Mouse (Mus musculus) forebrain, embryonic 13.5 days (tissue): ENCODE data around the gene Wapl. TPM values are rescaled to one million over a fixed set of nuclear protein-coding genes. Genes with fewer than 3 reads are reported as not detected.

Experiments
- ATAC-seq: fragments of 200-750 bp; cut with Nextera tagmentation; 2 replicates; pipeline ENCODE4 v1.8.0; 2017
- H3K27ac ChIP-seq: fragments of 300-500 bp; sonication (generic); 2 replicates; pipeline ENCODE4 v1.5.1; 2015; ENCODE audit warnings: inconsistent platforms, mild to moderate bottlenecking, moderate library complexity
- H3K27me3 ChIP-seq: fragments of 300-500 bp; sonication (generic); 2 replicates; pipeline ENCODE4 v1.6.1; 2015; ENCODE audit warnings: mild to moderate bottlenecking, inconsistent platforms
- H3K36me3 ChIP-seq: fragments of 300-500 bp; sonication (generic); 2 replicates; pipeline ENCODE4 v1.6.1; 2015; ENCODE audit warnings: mild to moderate bottlenecking, inconsistent platforms; ENCODE audit not compliant: poor library complexity, severe bottlenecking
- H3K4me1 ChIP-seq: fragments of 300-500 bp; sonication (generic); 2 replicates; pipeline ENCODE4 v1.6.1; 2015; ENCODE audit warnings: inconsistent platforms
- H3K4me2 ChIP-seq: fragments of 300-500 bp; sonication (generic); 2 replicates; pipeline ENCODE4 v1.6.1; 2015; ENCODE audit warnings: inconsistent platforms, mild to moderate bottlenecking, moderate library complexity
- H3K4me3 ChIP-seq: fragments of 300-500 bp; sonication (generic); 2 replicates; pipeline ENCODE4 v1.5.1; 2015; ENCODE audit warnings: mild to moderate bottlenecking, inconsistent platforms
- H3K9ac ChIP-seq: fragments of 300-500 bp; sonication (generic); 2 replicates; pipeline ENCODE4 v1.6.1; 2015; ENCODE audit warnings: mild to moderate bottlenecking, inconsistent platforms
- H3K9me3 ChIP-seq: fragments of 300-500 bp; sonication (generic); replicated peaks from 2 replicates; pipeline ENCODE4 v1.6.1; 2016; ENCODE audit warnings: inconsistent platforms
- WGBS: fragments of 180-500 bp; shearing (Covaris S2); methylation state at CpG from one replicate; pipeline ENCODE4 v1.1.7; 2015; 5-methylcytosine and 5-hydroxymethylcytosine counted together
- polyA plus RNA-seq: library from polyadenylated mRNA; unstranded; fragments of >200 nt; fragmentation: Nextera tagmentation; extraction: Ambion mirVana; gene quantifications from 2 replicates; pipeline ENCODE4 v1.2.1, GENCODE M21; 2015

The Wapl gene
- polyA plus RNA-seq, 1 experiment from 2014 or later = 26.6 TPM

DNA sequence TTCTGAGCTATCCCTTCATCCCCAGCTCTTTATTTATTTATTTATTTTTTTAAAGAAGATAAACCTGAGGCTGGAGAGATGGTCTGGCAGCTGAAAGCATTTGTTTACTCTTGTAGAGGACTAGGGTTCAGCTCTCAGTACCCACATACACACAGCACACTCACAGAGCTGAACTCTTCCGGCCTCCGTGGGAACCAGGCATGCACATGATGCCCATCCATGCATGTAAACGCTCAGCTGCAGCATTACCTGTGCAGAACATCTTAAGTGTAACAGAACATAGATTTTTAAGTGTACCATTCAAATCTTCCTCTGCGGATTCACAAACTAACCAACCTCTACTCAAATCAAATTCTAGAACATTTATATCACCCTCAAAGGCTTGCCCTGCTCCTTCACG lies 92.5 kb downstream of the Wapl start:
- H3K4me1 ChIP-seq = peaks cover 11% of the 10 kb centered on the region
- WGBS = 89% methylated on average over 5 of the region's 5 CpGs

DNA sequence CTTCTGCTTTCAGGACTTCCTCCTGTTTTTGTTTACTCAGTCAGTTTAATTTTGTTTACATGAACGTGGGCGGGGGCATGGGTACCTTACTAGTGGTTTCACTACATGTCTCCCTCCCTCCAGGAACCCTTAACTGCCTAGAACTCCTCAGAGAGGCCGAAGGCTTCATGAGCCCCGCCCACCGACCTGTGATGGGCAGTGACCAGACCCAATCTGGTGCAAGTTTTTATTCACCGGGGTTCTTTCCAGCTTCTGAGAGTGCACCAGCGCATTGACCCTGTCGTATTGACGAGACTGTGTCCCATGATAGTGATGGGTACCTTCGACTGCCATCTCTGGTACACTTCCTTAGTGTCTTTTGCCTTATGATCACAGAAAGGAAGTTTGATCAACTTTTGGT lies 94.6 kb downstream of the Wapl start:
- Histone ChIP-seq H3K27me3 (peaks cover 12% of the 10 kb centered on the region; the same call in 1 of the 2 replicates), H3K9ac (no peak overlapping the region; the same call in 1 of the 2 replicates), H3K4me3 (peak overlapping the region; percentile 52), H3K4me1 (peaks cover 11% of the 10 kb centered on the region), H3K27ac (no peak overlapping the region), H3K9me3 (no peaks in the 10 kb centered on the region), H3K36me3 (no peaks in the 10 kb centered on the region), H3K4me2 (peak overlapping the region; percentile 93)
- 1% methylated on average over 10 of the region's 10 CpGs for WGBS
- peak; percentile 69 for ATAC-seq

More for the DNA sequence above, 92.5 kb downstream of the Wapl start:
- no peak for ATAC-seq
- no peak overlapping the region for H3K4me2 ChIP-seq
- no peaks in the 10 kb centered on the region for H3K36me3 ChIP-seq
- H3K27me3 ChIP-seq = peaks cover 12% of the 10 kb centered on the region; the same call in 1 of the 2 replicates
- H3K9ac ChIP-seq = no peak overlapping the region
- H3K9me3 ChIP-seq = no peaks in the 10 kb centered on the region
- H3K27ac ChIP-seq = no peak overlapping the region
- H3K4me3 ChIP-seq = no peak overlapping the region

- peaks cover 12% of the 10 kb centered on the region; the same call in 1 of the 2 replicates for H3K27me3 ChIP-seq
- WGBS = under 1% methylated on average over 36 of the region's 36 CpGs
- no peak overlapping the region for H3K27ac ChIP-seq
- peak overlapping the region; percentile 93 for H3K4me2 ChIP-seq
- peak overlapping the region; percentile 52 for H3K4me3 ChIP-seq
- no peaks in the 10 kb centered on the region for H3K9me3 ChIP-seq
- peak overlapping the region; percentile 70 for H3K9ac ChIP-seq
- H3K4me1 ChIP-seq = peaks cover 11% of the 10 kb centered on the region
- ATAC-seq = peak; percentile 78
- H3K36me3 ChIP-seq = no peaks in the 10 kb centered on the region
Observed at GRCm38 (mm10) chr14:34769021-34769566, 95.4 kb downstream of the Wapl start.

GRCm38 (mm10) chr14:34769567-34770158 lies 95.9 kb downstream of the Wapl start:
- Histone ChIP-seq H3K27me3 (peaks cover 12% of the 10 kb centered on the region; the same call in 1 of the 2 replicates), H3K4me1 (peaks cover 11% of the 10 kb centered on the region), H3K9ac (peak overlapping the region; percentile 70), H3K27ac (no peak overlapping the region), H3K9me3 (no peaks in the 10 kb centered on the region), H3K36me3 (no peaks in the 10 kb centered on the region), H3K4me3 (peak overlapping the region; percentile 52), H3K4me2 (peak overlapping the region; percentile 93)
- peak; percentile 55 for ATAC-seq
- WGBS = 20% methylated on average over 32 of the region's 32 CpGs

DNA sequence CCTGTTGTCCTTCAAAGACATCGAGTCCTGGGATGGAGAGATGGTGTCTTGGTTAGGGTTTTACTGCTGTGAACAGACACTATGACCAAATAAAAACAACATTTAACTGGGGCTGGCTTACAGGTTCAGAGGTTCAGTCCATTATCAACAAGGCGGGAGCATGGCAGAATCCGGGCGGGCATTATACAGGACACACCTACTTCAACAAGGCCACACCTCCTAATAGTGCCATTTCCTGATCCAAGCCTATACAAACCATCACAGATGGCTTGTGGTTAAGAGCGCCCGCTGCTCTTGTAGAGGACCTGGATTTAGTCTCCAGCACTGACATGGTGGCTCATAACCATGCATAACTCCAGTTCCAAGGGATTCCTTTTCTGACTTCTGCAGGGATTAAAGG lies 96.7 kb downstream of the Wapl start:
- H3K27ac ChIP-seq = no peak overlapping the region
- no peaks in the 10 kb centered on the region for H3K36me3 ChIP-seq
- no peak for ATAC-seq
- H3K4me3 ChIP-seq = no peak overlapping the region
- no peaks in the 10 kb centered on the region for H3K9me3 ChIP-seq
- H3K4me1 ChIP-seq = peaks cover 11% of the 10 kb centered on the region
- 84% methylated on average over 6 of the region's 6 CpGs for WGBS
- H3K9ac ChIP-seq = no peak overlapping the region
- no peak overlapping the region for H3K4me2 ChIP-seq
- peaks cover 12% of the 10 kb centered on the region; the same call in 1 of the 2 replicates for H3K27me3 ChIP-seq

GRCm38 (mm10) chr14:34771601-34772000 lies 97.9 kb downstream of the Wapl start:
- H3K4me1 ChIP-seq = peaks cover 11% of the 10 kb centered on the region
- H3K9ac ChIP-seq = no peak overlapping the region
- H3K36me3 ChIP-seq = no peaks in the 10 kb centered on the region
- 35% methylated on average over 9 of the region's 9 CpGs for WGBS
- no peaks in the 10 kb centered on the region for H3K9me3 ChIP-seq
- no peak overlapping the region for H3K4me2 ChIP-seq
- peaks cover 12% of the 10 kb centered on the region; the same call in 1 of the 2 replicates for H3K27me3 ChIP-seq
- no peak overlapping the region for H3K4me3 ChIP-seq
- ATAC-seq = no peak
- no peak overlapping the region for H3K27ac ChIP-seq

- H3K9me3 ChIP-seq = no peaks in the 10 kb centered on the region
- no peak for ATAC-seq
- H3K27me3 ChIP-seq = peaks cover 12% of the 10 kb centered on the region; the same call in 1 of the 2 replicates
- no peak overlapping the region for H3K4me3 ChIP-seq
- no peaks in the 10 kb centered on the region for H3K36me3 ChIP-seq
- 51% methylated on average over 7 of the region's 7 CpGs for WGBS
- no peak overlapping the region for H3K9ac ChIP-seq
- H3K27ac ChIP-seq = no peak overlapping the region
- H3K4me2 ChIP-seq = no peak overlapping the region
- H3K4me1 ChIP-seq = peaks cover 11% of the 10 kb centered on the region
Observed at GRCm38 (mm10) chr14:34772132-34772531, 98.4 kb downstream of the Wapl start.

- 87% methylated on average over 3 of the region's 3 CpGs for WGBS
- Histone ChIP-seq H3K27me3 (peaks cover 12% of the 10 kb centered on the region; the same call in 1 of the 2 replicates), H3K4me3 (no peak overlapping the region), H3K9ac (no peak overlapping the region), H3K4me1 (peaks cover 11% of the 10 kb centered on the region), H3K4me2 (no peak overlapping the region), H3K36me3 (no peaks in the 10 kb centered on the region), H3K9me3 (no peaks in the 10 kb centered on the region), H3K27ac (no peak overlapping the region)
- ATAC-seq = no peak
Observed at GRCm38 (mm10) chr14:34773681-34774080, 100.0 kb downstream of the Wapl start.

DNA sequence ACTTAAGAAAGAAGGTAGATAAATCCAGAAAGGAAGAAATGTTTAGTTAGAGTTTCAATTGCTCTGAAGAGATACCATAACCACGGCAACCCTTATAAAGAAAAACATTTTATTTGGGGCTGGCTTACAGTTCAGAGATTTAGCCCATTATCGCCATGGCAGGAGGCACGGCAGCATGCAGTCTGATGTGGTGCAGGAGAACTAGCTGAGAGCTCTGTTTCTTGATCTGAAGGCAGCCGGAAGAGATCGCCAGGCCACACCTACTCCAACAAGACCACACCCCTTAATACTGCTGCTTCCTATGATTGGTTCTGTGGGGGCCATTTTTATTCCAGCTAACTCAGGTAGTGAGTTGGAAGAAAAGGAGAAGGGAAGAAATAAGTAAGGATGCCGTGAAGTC lies 100.5 kb downstream of the Wapl start:
- no peak overlapping the region for H3K4me2 ChIP-seq
- 83% methylated on average over 6 of the region's 6 CpGs for WGBS
- no peak overlapping the region for H3K9ac ChIP-seq
- H3K4me1 ChIP-seq = peaks cover 6% of the 10 kb centered on the region
- no peak overlapping the region for H3K27ac ChIP-seq
- no peaks in the 10 kb centered on the region for H3K9me3 ChIP-seq
- H3K4me3 ChIP-seq = no peak overlapping the region
- H3K36me3 ChIP-seq = no peaks in the 10 kb centered on the region
- no peak for ATAC-seq
- H3K27me3 ChIP-seq = peaks cover 12% of the 10 kb centered on the region; the same call in 1 of the 2 replicates

DNA sequence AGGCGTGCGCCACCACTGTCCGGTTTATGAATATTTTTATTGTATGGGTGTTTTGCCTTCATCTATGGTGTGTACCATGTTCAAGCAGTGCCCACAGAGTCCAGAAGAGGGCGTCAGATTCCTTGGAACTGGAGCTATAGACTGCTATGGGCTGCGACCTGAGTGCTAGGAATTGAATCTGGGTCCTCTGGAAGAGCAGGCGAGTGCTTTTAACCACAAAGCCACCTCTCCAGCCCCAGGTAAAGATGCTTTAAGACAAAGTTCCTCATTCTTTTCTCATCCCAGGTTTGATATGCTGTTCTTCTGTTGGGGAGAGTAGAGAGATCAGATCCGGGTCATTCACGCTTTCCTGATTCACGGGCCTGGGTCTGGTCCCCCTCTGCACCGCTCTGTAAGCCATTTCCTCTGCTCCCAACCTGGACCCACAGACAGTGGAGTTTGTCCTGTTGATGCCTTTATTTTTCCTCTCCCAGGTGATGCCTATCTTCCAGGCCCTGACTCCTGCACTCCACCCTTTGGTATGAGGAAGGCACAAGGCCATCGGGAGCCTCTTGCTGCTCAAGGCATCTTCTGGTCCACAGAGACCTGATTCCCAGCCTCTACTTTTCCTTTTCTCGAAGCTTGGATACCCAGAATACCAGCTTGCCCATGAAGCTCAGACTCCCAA lies 103.1 kb downstream of the Wapl start:
- no peaks in the 10 kb centered on the region for H3K9me3 ChIP-seq
- no peak for ATAC-seq
- 90% methylated on average over 12 of the region's 12 CpGs for WGBS

DNA sequence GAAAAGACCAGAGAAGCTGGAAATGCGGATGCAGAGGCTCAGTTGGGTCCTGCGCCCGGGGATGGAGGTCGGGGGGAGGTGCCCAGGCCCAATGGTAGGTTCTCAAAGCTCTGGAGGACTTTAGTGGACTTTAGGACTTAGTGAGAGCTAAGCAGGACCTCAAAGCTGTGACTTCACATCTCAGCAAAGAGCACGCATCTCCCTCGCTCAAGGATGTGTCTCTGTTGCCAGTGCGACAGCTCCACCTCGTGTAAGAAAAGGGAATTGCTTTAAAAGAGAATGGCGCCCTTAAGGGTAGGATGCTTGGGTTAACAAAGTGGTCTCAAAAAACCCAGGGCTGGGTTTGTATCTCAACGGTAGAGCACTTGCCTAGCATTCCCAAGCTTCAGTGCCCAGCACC lies 104.1 kb downstream of the Wapl start:
- Histone ChIP-seq H3K4me2 (no peak overlapping the region), H3K27me3 (no peaks in the 10 kb centered on the region), H3K9me3 (no peaks in the 10 kb centered on the region), H3K27ac (no peak overlapping the region), H3K36me3 (no peaks in the 10 kb centered on the region), H3K4me3 (no peak overlapping the region), H3K9ac (no peak overlapping the region), H3K4me1 (no peaks in the 10 kb centered on the region)
- WGBS = 17% methylated on average over 10 of the region's 10 CpGs
- ATAC-seq = peak; percentile 74

More for the DNA sequence above, 103.1 kb downstream of the Wapl start:
- Histone ChIP-seq H3K9ac (no peak overlapping the region), H3K36me3 (no peaks in the 10 kb centered on the region), H3K4me3 (no peak overlapping the region), H3K27ac (no peak overlapping the region), H3K4me1 (no peaks in the 10 kb centered on the region), H3K4me2 (no peak overlapping the region), H3K27me3 (no peaks in the 10 kb centered on the region)

DNA sequence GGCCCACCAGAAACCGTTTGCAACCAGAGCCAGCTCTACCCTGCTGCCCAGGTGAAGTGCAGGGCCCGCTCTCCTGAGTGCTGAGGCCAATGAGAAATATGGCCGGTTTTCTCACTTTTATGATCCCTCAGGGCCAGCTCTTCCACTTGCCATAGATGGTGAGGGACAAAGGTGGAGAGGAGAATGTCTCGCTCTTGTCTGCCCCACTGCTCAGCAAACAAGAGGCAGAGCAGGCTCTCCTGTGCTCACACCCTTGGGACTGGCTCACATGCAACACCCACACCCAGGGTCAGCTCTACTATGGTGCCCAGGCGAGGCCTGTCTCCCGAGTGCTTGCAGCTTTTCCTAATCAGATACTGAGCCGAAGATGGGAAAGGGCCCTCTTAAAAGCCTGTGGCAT lies 105.0 kb downstream of the Wapl start:
- WGBS = 88% methylated on average over 7 of the region's 7 CpGs
- no peak for ATAC-seq
- Histone ChIP-seq H3K4me1 (no peaks in the 10 kb centered on the region), H3K4me2 (no peak overlapping the region), H3K27me3 (no peaks in the 10 kb centered on the region), H3K36me3 (no peaks in the 10 kb centered on the region), H3K27ac (no peak overlapping the region), H3K9me3 (no peaks in the 10 kb centered on the region), H3K4me3 (no peak overlapping the region), H3K9ac (no peak overlapping the region)
